Mouse (Mus musculus) brain, embryonic 14.5 days (tissue): ENCODE measurements at regions not wholly inside any gene's neighbourhood (a gene's known extent, or its start where the extent isn't known, plus 50 kb on each side); places are given as distances from the start of the nearest gene placed in this dataset.

Source experiments
- CTCF ChIP-seq: fragments of 200-500 bp; IDR thresholded peaks from 2 replicates; pipeline ENCODE4 v1.5.1; 2012; ENCODE audit warnings: inconsistent platforms, mild to moderate bottlenecking, moderate library complexity, borderline replicate concordance; ENCODE audit not compliant: insufficient read depth, insufficient read length; ENCODE audit errors: extremely low read depth
- POLR2A ChIP-seq: fragments of 200-500 bp; IDR thresholded peaks from 2 replicates; pipeline ENCODE4 v1.6.1; 2012; ENCODE audit warnings: mild to moderate bottlenecking, inconsistent platforms, borderline replicate concordance; ENCODE audit not compliant: poor library complexity, insufficient read depth, insufficient read length, severe bottlenecking; ENCODE audit errors: extremely low read depth

GRCm38 (mm10) chr10:126646587-126646986, 254.6 kb downstream of the Atp23 start:
- TF ChIP-seq POLR2A (no peak), CTCF (no peak)
